Mouse (Mus musculus) CH12.LX (cell line): ENCODE measurements around the gene Tbc1d25. TPM values are rescaled to one million over a fixed set of nuclear protein-coding genes. Genes with fewer than 3 reads are reported as not detected.

Experiments
- DNase-seq: peaks from one replicate; pipeline ENCODE4 v3.0.0-alpha.2; 2013; ENCODE audit errors: extremely low read depth
- H3K27ac ChIP-seq: 2 replicates; pipeline ENCODE4 v1.5.1; 2012; ENCODE audit warnings: low read depth, mild to moderate bottlenecking, control low read depth, moderate library complexity; ENCODE audit not compliant: insufficient read depth
- H3K27me3 ChIP-seq: replicated peaks from 2 replicates; pipeline ENCODE3; 2012; ENCODE audit warnings: inconsistent platforms
- H3K36me3 ChIP-seq, 2 experiments: replicated peaks in 1 of 2; 2 replicates each; pipeline versions ENCODE3 to v1.6.1; 2012; ENCODE audit warnings: inconsistent platforms in 1 of 2, low read length in 1 of 2, mild to moderate bottlenecking in 1 of 2, mixed read lengths in 1 of 2, moderate library complexity in 1 of 2; ENCODE audit not compliant: control insufficient read depth in 1 of 2, insufficient read depth in 1 of 2
- H3K4me1 ChIP-seq, 2 experiments: 2 replicates each; pipeline ENCODE4 v1.6.1; 2012; ENCODE audit warnings: inconsistent platforms in 1 of 2, moderate library complexity in 1 of 2; ENCODE audit not compliant: insufficient read depth in 2 of 2, control insufficient read depth in 1 of 2
- H3K4me2 ChIP-seq: 2 replicates; pipeline ENCODE4 v1.6.1; 2012; ENCODE audit warnings: low read depth, mild to moderate bottlenecking, control low read depth; ENCODE audit not compliant: poor library complexity, insufficient read depth, severe bottlenecking
- H3K4me3 ChIP-seq, 3 experiments: fragments of 150-350 bp in 1 of 3; sonication (generic) in 1 of 3; replicated peaks in 1 of 3; 2 replicates each; pipeline versions ENCODE3 to v1.5.1; 2011 to 2012; ENCODE audit warnings: low read depth in 2 of 3, low read length in 2 of 3, mild to moderate bottlenecking in 2 of 3, moderate library complexity in 2 of 3, control low read depth in 1 of 3, improper control_type of control experiment in 1 of 3, inconsistent platforms in 1 of 3, mixed read lengths in 1 of 3; ENCODE audit not compliant: poor library complexity in 1 of 3
- H3K79me2 ChIP-seq: replicated peaks from 2 replicates; pipeline ENCODE4 v1.6.1; 2012; ENCODE audit warnings: mild to moderate bottlenecking, moderate library complexity; ENCODE audit not compliant: control insufficient read depth, poor library complexity, insufficient read depth, severe bottlenecking; ENCODE audit errors: extremely low read depth
- H3K9ac ChIP-seq: 2 replicates; pipeline ENCODE4 v1.6.1; 2012; ENCODE audit warnings: low read depth, mild to moderate bottlenecking, control low read depth, moderate library complexity; ENCODE audit not compliant: insufficient read depth
- H3K9me3 ChIP-seq: replicated peaks from 2 replicates; pipeline ENCODE3; 2012; ENCODE audit warnings: low read length, inconsistent platforms, mixed read lengths
- CHD1 ChIP-seq: IDR thresholded peaks from 2 replicates; pipeline ENCODE4 v1.6.1; 2012; ENCODE audit warnings: low read depth, low read length, improper control_type of control experiment, inconsistent platforms
- CHD2 ChIP-seq: IDR thresholded peaks from 2 replicates; pipeline ENCODE4 v1.6.1; 2011; ENCODE audit warnings: low read length, improper control_type of control experiment
- CTCF ChIP-seq, 2 experiments: IDR thresholded peaks in 1 of 2; conservative IDR thresholded peaks in 1 of 2; 2 replicates each; pipeline ENCODE4 v1.5.1; 2011 to 2012; ENCODE audit warnings: low read depth in 2 of 2, low read length in 2 of 2, improper control_type of control experiment in 1 of 2, inconsistent platforms in 1 of 2, mild to moderate bottlenecking in 1 of 2, moderate library complexity in 1 of 2
- ELF1 ChIP-seq: IDR thresholded peaks from 2 replicates; pipeline ENCODE4 v1.6.1; 2014; ENCODE audit warnings: low read depth, mild to moderate bottlenecking, inconsistent platforms, low read length, improper control_type of control experiment
- ETS1 ChIP-seq: conservative IDR thresholded peaks from 2 replicates; pipeline ENCODE4 v1.6.1; 2012; ENCODE audit warnings: low read depth, mild to moderate bottlenecking, inconsistent platforms, low read length, improper control_type of control experiment, moderate library complexity
- GABPA ChIP-seq: IDR thresholded peaks from 2 replicates; pipeline ENCODE4 v1.6.1; 2012; ENCODE audit warnings: low read depth, low read length, improper control_type of control experiment, inconsistent platforms; ENCODE audit not compliant: insufficient replicate concordance
- HCFC1 ChIP-seq: IDR thresholded peaks from 2 replicates; pipeline ENCODE4 v1.6.1; 2012; ENCODE audit warnings: low read depth, mild to moderate bottlenecking, inconsistent platforms, low read length, improper control_type of control experiment
- IRF4 ChIP-seq: IDR thresholded peaks from 2 replicates; pipeline ENCODE4 v1.6.1; 2014; ENCODE audit warnings: low read depth, mild to moderate bottlenecking, inconsistent platforms, low read length, improper control_type of control experiment
- JUN ChIP-seq: IDR thresholded peaks from 2 replicates; pipeline ENCODE4 v1.6.1; 2011; ENCODE audit warnings: low read depth, mild to moderate bottlenecking, low read length, improper control_type of control experiment, moderate library complexity; ENCODE audit not compliant: insufficient read depth
- JUND ChIP-seq: conservative IDR thresholded peaks from 2 replicates; pipeline ENCODE4 v1.6.1; 2011; ENCODE audit warnings: low read depth, low read length, improper control_type of control experiment
- MAZ ChIP-seq: IDR thresholded peaks from 2 replicates; pipeline ENCODE4 v1.6.1; 2012; ENCODE audit warnings: low read depth, mild to moderate bottlenecking, inconsistent platforms, low read length, improper control_type of control experiment, moderate library complexity
- MXI1 ChIP-seq: IDR thresholded peaks from 2 replicates; pipeline ENCODE4 v1.6.1; 2011; ENCODE audit warnings: mild to moderate bottlenecking, low read depth, low read length, improper control_type of control experiment
- MYC ChIP-seq: IDR thresholded peaks from 2 replicates; pipeline ENCODE4 v1.6.1; 2011; ENCODE audit warnings: low read depth, mild to moderate bottlenecking, improper control_type of control experiment, low read length
- NELFE ChIP-seq: IDR thresholded peaks from 2 replicates; pipeline ENCODE4 v1.6.1; 2011; ENCODE audit warnings: low read depth, low read length, improper control_type of control experiment
- NRF1 ChIP-seq: IDR thresholded peaks from 2 replicates; pipeline ENCODE4 v1.6.1; 2014; ENCODE audit warnings: low read depth, mild to moderate bottlenecking, inconsistent platforms, low read length, improper control_type of control experiment, moderate library complexity
- POLR2A ChIP-seq: IDR thresholded peaks from 2 replicates; pipeline ENCODE4 v1.6.1; 2011; ENCODE audit warnings: low read depth, mild to moderate bottlenecking, improper control_type of control experiment, low read length
- RAD21 ChIP-seq: IDR thresholded peaks from 2 replicates; pipeline ENCODE4 v1.6.1; 2011; ENCODE audit warnings: low read depth, mild to moderate bottlenecking, low read length, improper control_type of control experiment, moderate library complexity
- SIN3A ChIP-seq: IDR thresholded peaks from 2 replicates; pipeline ENCODE4 v1.6.1; 2012; ENCODE audit warnings: low read length, improper control_type of control experiment, inconsistent platforms
- SMC3 ChIP-seq: IDR thresholded peaks from 2 replicates; pipeline ENCODE4 v1.6.1; 2011; ENCODE audit warnings: low read depth, low read length, improper control_type of control experiment
- TBP ChIP-seq: conservative IDR thresholded peaks from 2 replicates; pipeline ENCODE4 v1.6.1; 2011; ENCODE audit warnings: low read depth, low read length, improper control_type of control experiment
- TCF12 ChIP-seq: IDR thresholded peaks from 2 replicates; pipeline ENCODE4 v1.6.1; 2014; ENCODE audit warnings: low read depth, mild to moderate bottlenecking, inconsistent platforms, low read length, improper control_type of control experiment
- USF1 ChIP-seq: IDR thresholded peaks from 2 replicates; pipeline ENCODE4 v1.6.1; 2014; ENCODE audit warnings: low read depth, mild to moderate bottlenecking, inconsistent platforms, low read length, improper control_type of control experiment
- USF2 ChIP-seq: conservative IDR thresholded peaks from 2 replicates; pipeline ENCODE4 v1.6.1; 2011; ENCODE audit warnings: low read depth, low read length, improper control_type of control experiment
- ZC3H11A ChIP-seq: IDR thresholded peaks from 2 replicates; pipeline ENCODE4 v1.6.1; 2012; ENCODE audit warnings: low read depth, mild to moderate bottlenecking, inconsistent platforms, low read length, improper control_type of control experiment
- ZMIZ1 ChIP-seq: IDR thresholded peaks from 2 replicates; pipeline ENCODE4 v1.6.1; 2012; ENCODE audit warnings: low read depth, mild to moderate bottlenecking, inconsistent platforms, low read length, improper control_type of control experiment
- ZNF384 ChIP-seq: IDR thresholded peaks from 2 replicates; pipeline ENCODE4 v1.6.1; 2012; ENCODE audit warnings: low read depth, low read length, improper control_type of control experiment, inconsistent platforms
- dilution Hi-C: fragments of 300-500 bp; cut with MboI; formaldehyde crosslinking; loops from 2 replicates; pipeline ENCODE4 v1.14.3; 2020; ENCODE audit warnings: low sequenced_read_pairs; ENCODE audit not compliant: extremely low pct_unique_long_range_greater_than_20kb, extremely low pct_ligation_motif_present
- in situ Hi-C: fragments of 300-500 bp; cut with MboI; formaldehyde crosslinking; loops from 3 replicates; pipeline ENCODE4 v1.14.3; 2019; ENCODE audit warnings: low sequenced_read_pairs, low pct_ligation_motif_present, low pct_unique_long_range_greater_than_20kb, mixed read lengths
- polyA plus RNA-seq: library from polyadenylated mRNA; unstranded; fragments of >175 nt; gene quantifications from 2 replicates; pipeline ENCODE4 v1.2.1, GENCODE M21; 2012; ENCODE audit warnings: low read depth; ENCODE audit not compliant: insufficient read length
- total RNA-seq, 2 experiments: library from RNA; depleted of rRNA; stranded (reverse); fragments of 300-350 nt in 1 of 2; fragments of >200 nt in 1 of 2; gene quantifications; 2 replicates each; pipeline ENCODE4 v1.2.3; 2012 to 2014

Tbc1d25 gene
- total and polyA plus RNA-seq, 3 experiments, result 2.4 to 10.2 (median 6.0) TPM

- no peak for DNase-seq
- TF ChIP-seq MYC (no peak), RAD21 (no peak), SMC3 (no peak), JUND (no peak), USF2 (no peak), ZNF384 (no peak), ZC3H11A (no peak), CTCF (conservative IDR thresholded peaks at IDR 0.05 in 1 of 2, IDR thresholded peaks at IDR 0.05 in 1 of 2; ENCODE audit: low read depth in 2 of 2, low read length in 2 of 2) (no peak), IRF4 (no peak), CHD1 (no peak), MAZ (no peak), GABPA (no peak), ZMIZ1 (no peak)
- TF ChIP-seq, all 38 proteins: peak for 0
- H3K27me3 ChIP-seq, result no peaks in the 10 kb centered on the region
- H3K4me1 ChIP-seq, result peaks cover 4 to 13% of the 10 kb centered on the region in 2 experiments
- no peak overlapping the region for H3K27ac ChIP-seq
- no peak overlapping the region for H3K4me2 ChIP-seq
- no peak overlapping the region for H3K4me3 ChIP-seq
- H3K79me2 ChIP-seq, result no peaks in the 10 kb centered on the region
- H3K36me3 ChIP-seq, result peaks cover 8 to 35% of the 10 kb centered on the region in 2 experiments
- no peaks in the 10 kb centered on the region for H3K9me3 ChIP-seq
- dilution Hi-C loops, result no loop called here
- in situ Hi-C loops, result no loop called here
- no peak overlapping the region for H3K9ac ChIP-seq
Measured at GRCm38 (mm10) chrX:8135886-8136285, 40.1 kb downstream of the Tbc1d25 start.

GRCm38 (mm10) chrX:8132017-8132976 lies 43.7 kb downstream of the Tbc1d25 start, which contains the start of gene Wdr13:
TSS of gene Wdr13 (minus strand) at chrX:8132892.
- dilution Hi-C loops, result no loop called here
- H3K27me3 ChIP-seq, result no peaks in the 10 kb centered on the region

More at GRCm38 (mm10) chrX:8132017-8132976, 43.7 kb downstream of the Tbc1d25 start, which contains the start of gene Wdr13:
- Histone ChIP-seq H3K27ac (peak within 1 kb of the TSS; percentile 97), H3K9me3 (no peaks in the 10 kb centered on the region), H3K4me3 (peak within 1 kb of the TSS; percentile 60 to 89 (median 67)), H3K4me1 (peaks cover 4 to 11% of the 10 kb centered on the region in 2 experiments), H3K36me3 (peaks cover 28 to 41% of the 10 kb centered on the region in 2 experiments), H3K9ac (peak within 1 kb of the TSS; percentile 96), H3K4me2 (peak within 1 kb of the TSS; percentile 67), H3K79me2 (no peaks in the 10 kb centered on the region)
- no peak for TF ChIP-seq ELF1
- TF ChIP-seq TCF12, result 0 out of 2 replicates have a peak, but pooled peaks have one; percentile 16
- TF ChIP-seq POLR2A, result peak; percentile 73
- peak; percentile 57; the same call in 1 of the 2 replicates for TF ChIP-seq SIN3A
- TF ChIP-seq ETS1, result 0 out of 2 replicates have a peak, but pooled peaks have one; percentile 4
- peak; percentile 60 for TF ChIP-seq HCFC1
- TF ChIP-seq MAZ, result 0 out of 2 replicates have a peak, but pooled peaks have one; percentile 47
- TF ChIP-seq NELFE, result peak; percentile 44; the same call in 1 of the 2 replicates
- TF ChIP-seq TBP, result peak; percentile 76
- no peak for TF ChIP-seq JUND
- TF ChIP-seq USF1, result no peak
- peak; percentile 83; the same call in 1 of the 2 replicates for TF ChIP-seq MXI1
- no peak for TF ChIP-seq RAD21
- TF ChIP-seq CHD2, result peak; percentile 42; the same call in 1 of the 2 replicates
- TF ChIP-seq NRF1, result peak; percentile 93
- TF ChIP-seq JUN, result no peak
- in situ Hi-C loops, result no loop called here
- DNase-seq, result peak; percentile 93
